Mouse (Mus musculus): ENCODE measurements around the gene 4921504E06Rik. TPM values are rescaled to one million over a fixed set of nuclear protein-coding genes. Genes with fewer than 3 reads are reported as not detected.
A peak's percentile ranks its signal among the peaks of the same experiment; 100 is the strongest.

Gene 4921504E06Rik
- polyA plus RNA-seq, 1 experiment from 2014 or later, result not detected

DNA sequence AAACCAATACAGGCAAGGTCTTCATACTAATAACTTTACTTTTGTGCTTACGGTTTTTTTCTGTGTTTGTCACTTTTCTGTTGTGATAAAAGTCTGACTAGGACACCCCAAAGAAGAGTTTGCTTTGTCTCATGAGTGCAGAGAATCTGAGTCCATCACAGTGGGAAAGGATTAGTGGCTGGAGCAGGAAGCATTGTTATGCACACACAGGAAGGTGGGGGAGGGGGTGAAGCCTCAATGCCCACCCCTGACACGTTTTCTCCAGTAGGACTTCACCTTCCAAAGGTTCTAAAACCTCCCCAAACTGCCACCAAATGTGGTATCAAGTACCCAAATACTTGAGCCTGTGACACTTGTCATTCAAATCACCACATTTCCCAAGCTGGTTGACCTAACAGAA lies 91.8 kb downstream of the 4921504E06Rik start:
- Histone ChIP-seq H3K9ac (no peak overlapping the region), H3K36me3 (no peaks in the 10 kb centered on the region), H3K4me2 (no peak overlapping the region), H3K9me3 (no peaks in the 10 kb centered on the region), H3K27me3 (peaks cover 25% of the 10 kb centered on the region), H3K4me3 (no peak overlapping the region), H3K4me1 (no peaks in the 10 kb centered on the region), H3K27ac (no peak overlapping the region)
- 31% methylated on average over 2 of the region's 2 CpGs for WGBS
- ATAC-seq (ENCODE audit: borderline replicate concordance, extremely low read depth, low FRiP score, low TSS enrichment), result no peak

DNA sequence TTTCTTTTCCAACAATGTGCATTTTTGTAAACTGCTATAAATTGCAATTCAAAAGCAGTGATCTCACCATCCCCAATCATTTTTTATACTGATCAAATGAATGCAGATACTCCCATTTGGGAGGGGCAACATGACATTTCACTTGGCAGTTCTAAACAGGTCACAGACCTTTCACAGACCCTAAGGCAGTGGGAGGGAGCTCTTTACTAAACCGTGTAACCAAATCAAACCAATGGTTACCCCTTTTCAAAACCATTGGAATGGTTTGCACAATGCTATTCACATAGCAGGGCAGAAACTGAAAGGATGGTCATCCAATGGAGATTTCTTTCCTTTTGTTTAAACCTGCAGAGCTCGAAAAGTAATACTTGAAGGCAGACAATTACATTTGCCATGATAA lies 94.9 kb downstream of the 4921504E06Rik start:
- Histone ChIP-seq H3K9me3 (no peaks in the 10 kb centered on the region), H3K4me2 (no peak overlapping the region), H3K36me3 (no peaks in the 10 kb centered on the region), H3K27ac (no peak overlapping the region), H3K9ac (no peak overlapping the region), H3K4me3 (no peak overlapping the region), H3K27me3 (peaks cover 56% of the 10 kb centered on the region), H3K4me1 (no peaks in the 10 kb centered on the region)
- WGBS, result 39% methylated on average over 2 of the region's 2 CpGs
- no peak for ATAC-seq (ENCODE audit: borderline replicate concordance, extremely low read depth, low FRiP score, low TSS enrichment)

DNA sequence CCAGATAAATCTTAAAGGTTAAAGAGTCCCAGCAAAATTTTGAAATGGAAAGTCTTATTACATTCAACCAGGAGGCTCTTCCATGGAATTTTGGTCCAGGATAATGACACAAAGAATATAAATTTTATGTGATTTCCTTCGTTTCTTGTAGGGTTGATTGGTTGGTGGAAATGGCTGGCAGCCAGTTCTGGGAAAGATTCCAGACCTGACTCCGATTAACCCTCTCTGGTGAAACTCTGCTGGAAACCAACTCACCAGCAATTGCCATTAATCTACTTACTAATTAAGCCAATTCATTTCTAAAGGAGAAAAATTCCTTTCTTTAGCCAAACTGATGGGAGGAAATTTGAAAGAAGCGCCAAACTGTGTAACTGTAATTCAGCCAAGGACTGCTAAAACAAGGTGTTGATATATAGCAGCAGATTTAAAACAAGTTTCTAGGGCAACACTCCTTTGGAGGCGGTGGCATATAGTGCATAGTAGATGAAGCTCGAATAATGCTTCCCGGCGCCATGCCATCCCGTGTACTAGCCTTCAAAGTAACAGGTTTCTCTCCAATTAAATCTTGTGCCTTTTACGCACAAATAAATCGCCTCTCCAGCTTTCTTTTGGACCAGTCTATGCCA lies 97.7 kb downstream of the 4921504E06Rik start:
- peaks cover 81% of the 10 kb centered on the region for H3K27me3 ChIP-seq
- no peak overlapping the region for H3K4me2 ChIP-seq
- no peaks in the 10 kb centered on the region for H3K9me3 ChIP-seq
- no peak overlapping the region for H3K4me3 ChIP-seq
- ATAC-seq (ENCODE audit: borderline replicate concordance, extremely low read depth, low FRiP score, low TSS enrichment), result no peak
- no peak overlapping the region for H3K9ac ChIP-seq
- H3K27ac ChIP-seq, result no peak overlapping the region
- WGBS, result 16% methylated on average over 10 of the region's 10 CpGs
- H3K4me1 ChIP-seq, result no peaks in the 10 kb centered on the region
- no peaks in the 10 kb centered on the region for H3K36me3 ChIP-seq

DNA sequence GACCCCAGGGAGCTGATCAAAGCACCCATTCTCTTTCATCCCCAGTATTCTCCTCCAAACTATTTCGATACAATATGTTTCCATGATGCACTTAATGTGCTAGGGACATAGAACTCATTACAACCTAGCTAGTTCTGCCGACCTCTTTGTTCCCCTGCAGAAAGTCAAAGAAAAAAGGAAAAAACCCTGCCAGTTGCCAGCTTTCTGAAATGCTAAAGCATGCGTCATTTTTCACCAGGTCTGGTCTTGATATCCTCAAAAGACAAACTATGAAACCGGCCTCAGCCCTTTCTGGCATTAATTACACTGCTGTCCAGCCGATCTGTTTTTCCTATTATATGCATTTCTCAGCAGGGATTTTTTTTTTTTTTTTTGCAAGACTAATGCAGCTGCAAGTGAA lies 98.5 kb downstream of the 4921504E06Rik start:
- no peaks in the 10 kb centered on the region for H3K36me3 ChIP-seq
- ATAC-seq (ENCODE audit: borderline replicate concordance, extremely low read depth, low FRiP score, low TSS enrichment), result no peak
- H3K4me1 ChIP-seq, result no peaks in the 10 kb centered on the region
- H3K4me2 ChIP-seq, result no peak overlapping the region
- no peak overlapping the region for H3K27ac ChIP-seq
- no peak overlapping the region for H3K4me3 ChIP-seq
- H3K9me3 ChIP-seq, result no peaks in the 10 kb centered on the region
- peaks cover 89% of the 10 kb centered on the region for H3K27me3 ChIP-seq
- WGBS, result 6% methylated on average over 5 of the region's 5 CpGs
- no peak overlapping the region for H3K9ac ChIP-seq

DNA sequence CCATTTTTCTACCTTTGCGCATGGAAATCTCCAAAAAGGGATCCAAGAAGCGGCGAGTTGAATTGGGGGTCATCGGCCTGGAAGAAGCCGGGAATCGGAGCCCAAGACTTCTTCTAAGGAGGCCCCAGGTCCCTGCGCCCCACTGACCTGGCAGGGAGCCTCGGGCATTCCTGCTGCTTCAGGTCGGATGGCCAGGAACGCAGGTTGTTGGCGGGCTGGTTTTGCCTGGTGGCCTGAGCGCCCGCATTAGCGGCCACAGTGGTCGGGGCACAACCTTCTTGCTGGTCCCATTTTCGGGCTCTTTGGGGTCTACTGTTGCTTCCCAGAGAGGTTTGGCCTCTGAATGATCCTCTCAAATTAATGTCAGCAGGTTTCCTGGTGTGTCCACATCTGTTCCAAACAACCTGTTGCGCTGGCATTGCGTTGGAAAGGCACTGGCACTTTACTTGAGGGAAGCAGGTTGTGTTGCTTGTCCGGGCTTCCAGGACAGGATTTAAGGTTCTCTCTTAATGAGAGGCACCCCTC lies 101.1 kb downstream of the 4921504E06Rik start:
- no peak overlapping the region for H3K9ac ChIP-seq
- H3K4me2 ChIP-seq, result no peak overlapping the region
- no peak overlapping the region for H3K27ac ChIP-seq
- H3K4me3 ChIP-seq, result no peak overlapping the region
- peaks cover 100% of the 10 kb centered on the region for H3K27me3 ChIP-seq
- 0 out of 2 replicates have a peak, but pooled peaks cover 5% of the 10 kb centered on the region for H3K4me1 ChIP-seq
- no peaks in the 10 kb centered on the region for H3K36me3 ChIP-seq
- no peak for ATAC-seq (ENCODE audit: borderline replicate concordance, extremely low read depth, low FRiP score, low TSS enrichment)
- under 1% methylated on average over 19 of the region's 19 CpGs for WGBS
- no peaks in the 10 kb centered on the region for H3K9me3 ChIP-seq

DNA sequence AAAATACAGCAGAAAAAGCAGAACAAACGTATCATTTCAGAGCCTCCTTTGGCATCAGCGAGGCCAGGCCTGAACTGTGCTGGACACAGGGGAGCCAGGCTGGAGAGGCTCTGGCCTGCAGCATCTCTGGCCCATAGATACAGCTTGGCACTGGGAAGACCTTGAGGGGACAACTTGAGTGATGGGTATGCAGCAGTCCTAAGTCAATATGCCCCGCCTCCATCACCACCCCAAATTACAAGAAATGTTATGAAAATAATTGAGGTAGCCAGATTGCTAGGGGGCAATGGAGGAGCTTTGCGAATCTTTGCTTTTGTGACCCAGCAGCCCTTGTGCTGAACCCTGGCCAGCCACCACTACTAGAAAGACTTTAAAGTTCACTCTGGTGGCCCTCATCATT lies 104.4 kb downstream of the 4921504E06Rik start:
- H3K27me3 ChIP-seq, result peaks cover 98% of the 10 kb centered on the region
- no peak for ATAC-seq (ENCODE audit: borderline replicate concordance, extremely low read depth, low FRiP score, low TSS enrichment)
- 34% methylated on average over 4 of the region's 4 CpGs for WGBS
- no peaks in the 10 kb centered on the region for H3K36me3 ChIP-seq
- H3K9me3 ChIP-seq, result no peaks in the 10 kb centered on the region
- no peak overlapping the region for H3K27ac ChIP-seq
- H3K4me1 ChIP-seq, result peaks cover 19% of the 10 kb centered on the region
- H3K9ac ChIP-seq, result no peak overlapping the region
- H3K4me3 ChIP-seq, result no peak overlapping the region
- no peak overlapping the region for H3K4me2 ChIP-seq

DNA sequence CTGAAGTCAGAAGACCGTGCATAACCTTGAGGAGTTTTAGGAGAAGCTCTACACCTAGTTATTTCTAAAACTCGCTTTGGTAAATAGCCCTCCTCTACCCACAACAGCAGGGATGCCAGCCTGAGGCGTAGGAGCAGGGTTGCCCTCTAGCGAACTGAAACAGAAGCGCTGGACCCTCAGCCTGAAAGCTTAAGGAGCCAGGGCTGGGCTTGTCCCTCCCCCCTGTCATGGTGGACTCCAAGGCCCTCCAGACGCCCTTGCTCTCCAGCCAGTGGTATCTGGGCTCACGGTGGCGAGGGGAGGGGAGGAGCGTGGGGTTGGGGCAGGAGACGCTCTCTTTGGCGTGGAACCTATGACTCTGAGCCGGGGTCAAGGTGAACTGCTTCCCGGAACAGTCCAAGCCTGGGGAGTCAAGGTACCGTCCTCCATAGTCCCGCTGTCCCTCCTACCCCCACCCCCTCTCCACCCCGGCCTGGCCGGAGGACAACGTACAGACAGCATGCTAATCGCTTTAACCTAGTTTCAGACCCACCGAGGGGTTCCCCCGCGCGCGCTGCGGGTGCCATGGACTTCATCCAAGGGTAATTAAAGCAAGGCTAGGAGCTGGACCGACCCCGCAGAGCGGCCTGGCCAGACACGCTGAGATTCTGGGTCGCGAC lies 105.5 kb downstream of the 4921504E06Rik start:
- H3K4me3 ChIP-seq, result 0 out of 2 replicates have a peak overlapping the region, but pooled peaks have one; percentile 4
- 3% methylated on average over 27 of the region's 31 CpGs for WGBS

DNA sequence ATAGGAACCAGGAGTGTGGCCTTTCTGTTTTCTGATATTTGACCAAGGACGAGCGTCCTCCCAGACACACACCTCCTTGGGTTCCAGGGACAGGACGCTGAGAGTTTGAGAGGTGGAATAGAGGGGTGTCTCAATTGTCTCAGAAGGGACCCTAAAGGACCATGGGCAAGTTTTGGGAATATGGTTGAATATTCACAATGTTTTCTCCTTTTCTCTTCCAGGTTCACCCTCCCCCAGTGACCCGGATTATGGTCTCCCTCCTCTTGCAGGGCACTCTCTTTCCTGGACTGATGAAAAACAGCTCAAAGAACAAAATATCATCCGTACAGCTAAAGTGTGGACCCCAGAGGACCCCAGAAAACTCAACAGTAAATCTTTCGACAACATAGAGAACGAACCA lies 107.0 kb downstream of the 4921504E06Rik start:
- no peak for ATAC-seq (ENCODE audit: borderline replicate concordance, extremely low read depth, low FRiP score, low TSS enrichment)
- whole genome bisulfite sequencing, result 7% methylated on average over 7 of the region's 7 CpGs
- H3K9ac ChIP-seq, result no peak overlapping the region
- peaks cover 96% of the 10 kb centered on the region for H3K27me3 ChIP-seq
- H3K36me3 ChIP-seq, result no peaks in the 10 kb centered on the region
- H3K4me1 ChIP-seq, result peaks cover 19% of the 10 kb centered on the region
- no peaks in the 10 kb centered on the region for H3K9me3 ChIP-seq
- no peak overlapping the region for H3K4me3 ChIP-seq
- no peak overlapping the region for H3K27ac ChIP-seq
- no peak overlapping the region for H3K4me2 ChIP-seq

More for the DNA sequence above, 105.5 kb downstream of the 4921504E06Rik start:
- Histone ChIP-seq H3K9ac (no peak overlapping the region), H3K9me3 (no peaks in the 10 kb centered on the region), H3K27me3 (peaks cover 97% of the 10 kb centered on the region), H3K4me2 (peak overlapping the region; percentile 41), H3K4me1 (peaks cover 19% of the 10 kb centered on the region), H3K36me3 (no peaks in the 10 kb centered on the region), H3K27ac (no peak overlapping the region)
- ATAC-seq (ENCODE audit: borderline replicate concordance, extremely low read depth, low FRiP score, low TSS enrichment), result no peak; the same call in none of the 2 replicates

DNA sequence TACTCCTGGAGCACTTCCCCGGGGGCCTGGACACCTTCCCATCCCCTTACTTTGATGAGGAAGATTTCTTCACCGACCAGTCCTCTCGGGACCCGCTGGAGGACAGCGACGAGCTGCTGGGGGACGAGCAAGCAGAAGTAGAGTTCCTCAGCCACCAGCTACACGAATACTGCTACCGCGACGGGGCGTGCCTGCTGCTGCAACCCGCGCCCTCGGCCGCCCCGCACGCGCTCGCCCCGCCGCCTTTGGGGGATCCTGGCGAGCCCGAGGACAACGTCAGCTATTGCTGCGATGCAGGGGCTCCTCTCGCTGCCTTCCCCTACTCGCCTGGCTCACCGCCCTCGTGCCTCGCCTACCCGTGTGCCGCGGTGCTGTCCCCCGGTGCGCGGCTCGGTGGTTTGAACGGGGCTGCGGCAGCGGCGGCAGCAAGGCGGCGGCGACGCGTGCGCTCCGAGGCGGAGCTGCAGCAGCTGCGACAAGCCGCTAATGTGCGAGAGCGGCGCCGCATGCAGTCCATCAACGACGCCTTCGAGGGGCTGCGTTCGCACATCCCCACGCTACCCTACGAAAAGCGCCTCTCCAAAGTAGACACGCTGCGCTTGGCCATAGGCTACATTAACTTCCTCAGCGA lies 107.7 kb downstream of the 4921504E06Rik start:
- Histone ChIP-seq H3K9ac (no peak overlapping the region), H3K9me3 (no peaks in the 10 kb centered on the region), H3K27me3 (peaks cover 96% of the 10 kb centered on the region), H3K36me3 (no peaks in the 10 kb centered on the region), H3K4me2 (peak overlapping the region; percentile 50), H3K4me3 (peak overlapping the region; percentile 23), H3K27ac (no peak overlapping the region), H3K4me1 (peaks cover 19% of the 10 kb centered on the region)
- WGBS, result under 1% methylated on average over 67 of the region's 67 CpGs
- ATAC-seq (ENCODE audit: borderline replicate concordance, extremely low read depth, low FRiP score, low TSS enrichment), result peak; percentile 58; the same call in 1 of the 2 replicates

DNA sequence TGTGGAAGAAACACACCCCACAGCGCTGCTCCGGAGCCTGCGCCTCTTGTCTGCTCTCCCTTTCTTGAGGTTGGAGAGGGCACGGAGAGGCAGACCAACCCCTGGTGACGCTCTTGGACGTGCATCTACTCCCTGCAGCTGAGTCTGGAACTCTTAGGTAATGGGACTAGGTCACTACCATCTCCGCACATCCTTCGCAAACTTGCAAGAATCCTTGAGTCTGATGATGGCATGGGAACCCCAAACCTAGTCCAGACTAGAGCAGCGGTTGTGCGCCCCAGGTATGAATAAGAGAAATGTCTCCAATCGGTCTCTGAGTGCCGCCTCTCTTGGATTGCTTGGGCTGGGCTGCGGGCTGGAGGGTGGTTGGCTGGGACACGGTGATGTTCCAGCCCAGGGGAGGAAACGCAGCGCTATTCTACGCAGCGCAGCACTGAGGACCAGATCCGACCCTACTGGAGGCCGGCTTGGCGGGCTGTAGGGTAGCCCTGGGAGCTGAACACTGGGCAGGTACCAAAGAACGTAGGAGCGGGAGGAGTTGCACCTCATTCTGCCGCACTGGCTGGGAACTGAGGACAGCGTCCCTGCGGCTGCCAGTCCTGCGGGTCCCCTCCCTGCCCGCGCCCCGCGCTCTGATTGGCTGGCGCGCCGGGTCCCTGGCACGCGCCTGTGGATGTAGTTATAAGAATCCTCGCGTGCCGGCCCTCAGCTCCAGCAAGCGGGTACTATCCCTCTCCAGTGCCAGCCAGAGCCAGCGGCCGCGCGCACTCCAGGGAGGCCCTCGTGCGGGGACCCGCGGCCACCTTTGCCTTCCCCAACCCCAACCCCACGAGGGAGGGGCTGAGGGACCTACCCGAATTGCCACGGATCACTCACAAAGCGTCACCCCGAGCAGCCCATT lies 108.5 kb downstream of the 4921504E06Rik start, which contains the start of gene Ptf1a:
Ptf1a (plus strand) TSS at position 733 of the 901 bp plus-strand sequence.
- no peaks in the 10 kb centered on the region for H3K9me3 ChIP-seq
- no peak within 1 kb of the TSS for H3K27ac ChIP-seq
- no peaks in the 10 kb centered on the region for H3K36me3 ChIP-seq
- WGBS, result 1% methylated on average over 49 of the region's 53 CpGs
- 0 out of 2 replicates have a peak, but pooled peaks have one; percentile 47 for ATAC-seq (ENCODE audit: borderline replicate concordance, extremely low read depth, low FRiP score, low TSS enrichment)
- H3K4me1 ChIP-seq, result peaks cover 19% of the 10 kb centered on the region
- H3K9ac ChIP-seq, result no peak within 1 kb of the TSS
- peak within 1 kb of the TSS; percentile 23 for H3K4me3 ChIP-seq
- peaks cover 93% of the 10 kb centered on the region for H3K27me3 ChIP-seq
- peak within 1 kb of the TSS; percentile 50 for H3K4me2 ChIP-seq

DNA sequence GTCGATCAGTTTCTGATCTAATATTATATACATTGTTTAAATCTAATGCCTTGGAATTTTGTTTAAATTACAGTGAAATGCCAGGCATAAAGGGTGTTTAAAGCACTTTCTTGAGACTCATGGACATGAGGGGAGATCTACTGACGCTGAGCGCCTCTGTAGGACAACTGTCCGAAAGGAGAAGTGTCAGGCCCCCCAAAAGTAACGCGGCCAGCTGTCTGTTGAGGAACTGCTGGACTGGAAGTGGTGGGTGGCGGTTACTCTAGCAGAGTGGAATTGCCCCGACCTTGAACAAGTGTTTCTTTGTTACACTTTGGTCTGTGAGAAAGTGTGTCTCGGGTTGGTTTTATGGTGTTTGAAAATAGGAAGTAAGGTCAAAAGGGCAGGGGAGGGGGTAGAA lies 109.4 kb downstream of the 4921504E06Rik start:
- no peak overlapping the region for H3K4me2 ChIP-seq
- ATAC-seq (ENCODE audit: borderline replicate concordance, extremely low read depth, low FRiP score, low TSS enrichment), result no peak
- H3K4me3 ChIP-seq, result no peak overlapping the region
- 5% methylated on average over 9 of the region's 9 CpGs for WGBS
- H3K36me3 ChIP-seq, result no peaks in the 10 kb centered on the region
- no peak overlapping the region for H3K9ac ChIP-seq
- H3K27me3 ChIP-seq, result peaks cover 89% of the 10 kb centered on the region
- H3K9me3 ChIP-seq, result no peaks in the 10 kb centered on the region
- peaks cover 19% of the 10 kb centered on the region for H3K4me1 ChIP-seq
- no peak overlapping the region for H3K27ac ChIP-seq

Measured in lung, embryonic 15.5 days (tissue).